Mouse (Mus musculus) heart, embryonic 14.5 days (tissue): ENCODE measurements around the gene Snx32. TPM values are rescaled to one million over a fixed set of nuclear protein-coding genes. Genes with fewer than 3 reads are reported as not detected.

ENCODE experiments used
- ATAC-seq: fragments of 200-750 bp; cut with Nextera tagmentation; 2 replicates; pipeline ENCODE4 v1.8.0; 2017; ENCODE audit warnings: low read depth, moderate TSS enrichment; ENCODE audit not compliant: insufficient number of reproducible peaks, insufficient read depth, low FRiP score
- H3K27ac ChIP-seq, 2 experiments: fragments of 200-500 bp in 1 of 2; fragments of 300-500 bp in 1 of 2; sonication (generic) in 1 of 2; replicated peaks in 1 of 2; 2 replicates each; pipeline ENCODE4 v1.5.1; 2012 to 2014; ENCODE audit warnings: low read depth in 2 of 2, low read length in 2 of 2, control low read depth in 1 of 2, mild to moderate bottlenecking in 1 of 2, mixed read lengths in 1 of 2; ENCODE audit not compliant: control insufficient read depth in 1 of 2, insufficient read depth in 1 of 2
- H3K27me3 ChIP-seq: fragments of 300-500 bp; sonication (generic); 2 replicates; pipeline ENCODE4 v1.6.1; 2014; ENCODE audit warnings: mild to moderate bottlenecking, low read length, control low read depth; ENCODE audit not compliant: control insufficient read depth, insufficient read depth
- H3K36me3 ChIP-seq: fragments of 300-500 bp; sonication (generic); 2 replicates; pipeline ENCODE4 v1.6.1; 2014; ENCODE audit warnings: mild to moderate bottlenecking, control low read depth, low read length, mixed read lengths; ENCODE audit not compliant: control insufficient read depth, insufficient read depth
- H3K4me1 ChIP-seq, 2 experiments: fragments of 200-500 bp in 1 of 2; fragments of 300-500 bp in 1 of 2; sonication (generic) in 1 of 2; 2 replicates each; pipeline ENCODE4 v1.6.1; 2012 to 2014; ENCODE audit warnings: low read length in 2 of 2, control low read depth in 1 of 2, mixed read lengths in 1 of 2; ENCODE audit not compliant: control insufficient read depth in 2 of 2, insufficient read depth in 2 of 2
- H3K4me2 ChIP-seq: fragments of 300-500 bp; sonication (generic); 2 replicates; pipeline ENCODE4 v1.6.1; 2014; ENCODE audit warnings: mild to moderate bottlenecking, low read length
- H3K4me3 ChIP-seq, 2 experiments: fragments of 200-500 bp in 1 of 2; fragments of 300-500 bp in 1 of 2; sonication (generic) in 1 of 2; 2 replicates each; pipeline ENCODE4 v1.5.1; 2012 to 2014; ENCODE audit warnings: low read length in 2 of 2, mild to moderate bottlenecking in 2 of 2, control low read depth in 1 of 2, low read depth in 1 of 2, moderate library complexity in 1 of 2; ENCODE audit not compliant: control insufficient read depth in 1 of 2, insufficient read depth in 1 of 2
- H3K9ac ChIP-seq: fragments of 300-500 bp; sonication (generic); 2 replicates; pipeline ENCODE4 v1.6.1; 2014; ENCODE audit warnings: mild to moderate bottlenecking, low read length
- H3K9me3 ChIP-seq: fragments of 300-500 bp; sonication (generic); 2 replicates; pipeline ENCODE4 v1.6.1; 2016; ENCODE audit warnings: low read length, control low read depth; ENCODE audit not compliant: control insufficient read depth
- WGBS: fragments of 180-500 bp; shearing (Covaris S2); extraction: QIAGEN DNeasy Blood & Tissue Kit; methylation state at CpG from one replicate; pipeline ENCODE4 v1.1.7; 2014; 5-methylcytosine and 5-hydroxymethylcytosine counted together
- polyA plus RNA-seq: library from polyadenylated mRNA; unstranded; fragments of >200 nt; fragmentation: Nextera tagmentation; extraction: Ambion mirVana; gene quantifications from 2 replicates; pipeline ENCODE4 v1.2.1, GENCODE M21; 2014

Snx32 gene
- polyA plus RNA-seq, 1 experiment from 2014 or later, result 17.9 TPM

DNA sequence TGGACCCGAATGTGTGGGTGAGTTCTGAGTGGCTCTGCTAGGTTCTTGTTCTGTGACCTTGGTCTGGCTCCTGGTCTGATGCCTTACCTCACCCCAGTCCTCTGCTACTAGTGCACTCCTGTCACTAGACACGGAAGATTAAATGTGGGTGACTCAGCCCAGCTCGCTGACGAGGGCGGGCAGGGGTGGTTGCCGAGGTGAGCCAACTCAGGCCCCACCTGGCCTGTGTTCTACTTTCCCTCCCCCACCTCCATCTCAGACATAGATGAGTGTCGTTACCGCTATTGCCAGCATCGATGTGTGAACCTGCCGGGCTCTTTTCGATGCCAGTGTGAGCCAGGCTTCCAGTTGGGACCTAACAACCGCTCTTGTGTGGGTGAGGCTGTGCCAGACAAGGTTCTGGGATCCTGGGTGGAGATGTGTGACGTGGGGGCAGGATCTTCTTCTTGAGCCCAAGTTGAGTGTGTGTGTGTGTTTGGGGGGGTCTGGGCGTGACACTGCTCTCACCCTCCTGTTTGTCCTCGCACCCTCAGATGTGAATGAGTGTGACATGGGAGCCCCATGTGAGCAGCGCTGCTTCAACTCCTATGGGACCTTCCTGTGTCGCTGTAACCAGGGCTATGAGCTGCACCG, 32.6 kb downstream of the Snx32 start:
- no peak for ATAC-seq

DNA sequence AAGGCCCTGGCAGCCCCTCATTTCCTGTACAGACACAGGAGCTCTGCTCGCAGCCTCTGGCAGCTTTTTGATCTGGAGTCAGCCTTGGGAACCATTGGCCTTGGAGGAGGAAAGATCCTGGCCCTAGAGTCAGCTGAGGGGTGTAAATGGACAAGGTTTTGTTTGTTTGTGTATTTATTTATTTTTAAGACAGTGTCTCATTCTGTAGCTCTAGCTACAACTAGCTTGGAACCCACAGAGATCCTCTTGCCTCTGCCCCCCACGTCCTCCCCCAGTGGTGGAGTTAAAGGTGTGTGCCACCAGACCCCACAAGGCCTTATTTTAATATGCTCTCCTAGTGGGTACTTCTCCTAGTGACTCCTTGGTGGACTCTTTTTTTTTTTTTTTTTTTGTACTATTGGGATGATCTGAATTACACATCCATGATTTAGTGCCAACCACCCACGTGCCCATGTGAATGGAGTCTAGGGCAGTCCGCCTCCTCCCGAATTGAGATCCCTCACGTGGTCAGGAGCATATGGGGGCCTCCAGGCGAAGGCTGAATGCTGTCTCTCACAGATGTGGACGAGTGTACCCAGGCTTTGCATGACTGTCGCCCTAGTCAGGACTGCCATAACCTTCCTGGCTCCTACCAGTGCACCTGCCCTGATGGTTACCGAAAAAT, 33.2 kb downstream of the Snx32 start:
- Histone ChIP-seq H3K27me3 (no peaks in the 10 kb centered on the region), H3K9ac (no peak overlapping the region), H3K4me1 (peaks cover 7 to 18% of the 10 kb centered on the region in 2 experiments; a peak in 3 of 4 replicates), H3K27ac (no peak overlapping the region), H3K9me3 (no peaks in the 10 kb centered on the region), H3K36me3 (peaks cover 53% of the 10 kb centered on the region), H3K4me2 (no peak overlapping the region), H3K4me3 (no peak overlapping the region)
- ATAC-seq, result no peak
- 85% methylated on average over 10 of the region's 10 CpGs for WGBS

More for the DNA sequence above, 32.6 kb downstream of the Snx32 start:
- no peak overlapping the region for H3K4me3 ChIP-seq
- no peaks in the 10 kb centered on the region for H3K9me3 ChIP-seq
- H3K4me2 ChIP-seq, result no peak overlapping the region
- H3K36me3 ChIP-seq, result peaks cover 59% of the 10 kb centered on the region
- WGBS, result 89% methylated on average over 18 of the region's 18 CpGs
- no peak overlapping the region for H3K9ac ChIP-seq
- no peak overlapping the region for H3K27ac ChIP-seq
- H3K4me1 ChIP-seq, result peaks cover 7 to 18% of the 10 kb centered on the region in 2 experiments; a peak in 3 of 4 replicates
- no peaks in the 10 kb centered on the region for H3K27me3 ChIP-seq

DNA sequence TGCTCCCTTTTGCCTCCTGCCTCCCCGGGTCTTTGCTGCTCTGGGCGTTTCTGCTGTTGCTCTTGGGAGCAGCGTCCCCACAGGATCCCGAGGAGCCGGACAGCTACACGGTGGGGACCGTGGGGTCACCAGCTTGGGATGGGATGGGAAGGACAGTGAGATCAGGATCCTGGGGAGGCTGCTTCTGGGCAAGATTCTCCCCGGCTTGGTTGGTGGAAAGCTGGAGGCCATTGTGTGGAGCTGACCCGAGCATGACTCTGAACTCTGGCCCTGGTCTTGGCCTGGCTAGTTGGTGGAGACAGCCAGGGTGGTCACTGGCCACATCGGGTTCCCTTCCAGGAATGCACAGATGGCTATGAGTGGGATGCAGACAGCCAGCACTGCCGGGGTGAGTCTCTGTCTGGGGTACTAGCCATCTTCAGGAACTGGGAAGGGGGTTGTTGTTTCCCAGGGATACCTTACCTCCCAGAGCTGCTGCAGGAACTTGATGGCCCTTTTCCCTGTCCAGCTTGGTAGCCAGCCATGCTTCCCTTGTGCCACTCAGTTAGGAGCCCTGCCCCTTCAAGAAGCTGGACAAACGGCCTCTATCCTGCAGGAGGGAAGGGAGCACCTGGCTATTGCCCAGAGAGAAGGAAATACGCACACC, 35.1 kb downstream of the Snx32 start:
- peak overlapping the region; percentile 85 for H3K9ac ChIP-seq
- peak; percentile 2; the same call in 1 of the 2 replicates for ATAC-seq
- H3K27ac ChIP-seq, result peak overlapping the region; percentile 67 to 83
- 20% methylated on average over 13 of the region's 13 CpGs for WGBS
- peaks cover 7 to 18% of the 10 kb centered on the region in 2 experiments; a peak in 3 of 4 replicates for H3K4me1 ChIP-seq
- peak overlapping the region; percentile 92 for H3K4me2 ChIP-seq
- H3K36me3 ChIP-seq, result peaks cover 34% of the 10 kb centered on the region
- no peaks in the 10 kb centered on the region for H3K9me3 ChIP-seq
- peak overlapping the region; percentile 68 to 69 for H3K4me3 ChIP-seq
- no peaks in the 10 kb centered on the region for H3K27me3 ChIP-seq

DNA sequence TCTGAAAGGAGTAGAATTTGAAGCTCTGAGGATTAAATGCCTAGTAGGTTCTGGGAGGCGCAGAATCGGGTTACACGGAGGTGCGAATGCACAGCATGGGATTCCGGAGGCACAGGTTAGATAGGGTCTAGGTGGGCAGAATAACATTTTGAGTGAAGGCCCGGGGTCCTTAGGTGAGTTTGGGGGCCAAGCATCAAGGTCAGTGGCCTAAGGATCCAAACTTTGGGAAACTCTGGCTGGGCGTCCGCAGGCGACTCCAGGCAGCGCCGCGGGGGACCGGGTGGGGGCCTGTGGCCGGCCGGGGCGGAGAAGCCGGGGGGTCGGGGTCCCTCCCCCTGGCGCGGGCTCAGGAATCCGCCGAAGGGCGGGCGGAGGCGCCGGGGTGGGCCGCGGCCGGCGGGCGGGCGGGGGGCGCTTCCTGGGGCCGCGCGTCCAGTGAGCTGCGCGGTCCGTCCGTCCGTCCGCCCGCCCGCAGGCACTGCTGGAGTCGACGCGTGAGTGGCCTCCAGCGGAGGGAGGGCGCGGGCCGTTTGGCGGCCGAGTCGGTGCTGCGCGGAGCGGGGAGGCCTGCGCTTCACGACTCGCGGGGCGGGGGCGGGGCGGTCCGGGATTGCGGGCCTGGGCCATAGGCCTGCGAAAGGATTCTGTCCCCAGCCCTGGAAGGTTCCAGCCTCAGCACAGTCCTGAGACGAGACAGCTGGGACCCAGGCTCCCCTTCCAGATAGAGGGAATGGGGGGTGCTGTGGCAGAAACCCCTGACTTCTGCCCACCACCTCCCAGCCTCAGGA, 35.9 kb downstream of the Snx32 start:
- 2% methylated on average over 52 of the region's 68 CpGs for WGBS
- H3K27me3 ChIP-seq, result no peaks in the 10 kb centered on the region

DNA sequence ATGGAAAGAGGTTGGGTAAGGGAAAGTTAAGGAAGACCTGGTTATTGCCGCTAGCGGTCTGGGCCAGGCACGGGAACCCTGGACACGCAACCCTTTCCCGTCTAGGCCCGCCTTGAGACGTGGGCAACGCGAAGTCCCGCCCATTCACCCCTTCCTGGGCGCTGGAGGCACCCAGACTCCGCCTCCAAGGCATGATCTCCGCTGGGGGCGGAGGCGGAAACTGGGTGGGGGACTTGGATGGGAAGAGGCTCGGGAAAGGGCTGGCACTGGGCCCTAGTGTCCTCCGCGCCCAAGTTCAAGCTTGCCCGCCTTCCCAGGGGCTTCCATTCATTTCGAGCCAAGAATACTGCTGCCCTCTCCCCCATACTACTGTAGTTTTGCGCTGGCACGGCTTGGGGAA, 36.6 kb downstream of the Snx32 start, which contains the start of gene Efemp2:
Efemp2 (plus strand) TSS at position 235 of the 400 bp plus-strand sequence.
- H3K4me1 ChIP-seq, result peaks cover 7 to 18% of the 10 kb centered on the region in 2 experiments; a peak in 3 of 4 replicates
- H3K4me2 ChIP-seq, result peak within 1 kb of the TSS; percentile 92
- under 1% methylated on average over 22 of the region's 22 CpGs for WGBS
- peak within 1 kb of the TSS; percentile 85 for H3K9ac ChIP-seq
- peak within 1 kb of the TSS; percentile 69 to 83 for H3K27ac ChIP-seq
- peak; percentile 41 for ATAC-seq
- no peaks in the 10 kb centered on the region for H3K27me3 ChIP-seq
- H3K36me3 ChIP-seq, result peaks cover 20% of the 10 kb centered on the region
- H3K4me3 ChIP-seq, result peak within 1 kb of the TSS; percentile 68 to 69
- no peaks in the 10 kb centered on the region for H3K9me3 ChIP-seq

More for the DNA sequence above, 35.9 kb downstream of the Snx32 start:
- H3K9ac ChIP-seq, result peak overlapping the region; percentile 85
- peak overlapping the region; percentile 69 to 83 for H3K27ac ChIP-seq
- peak; percentile 42 for ATAC-seq
- H3K9me3 ChIP-seq, result no peaks in the 10 kb centered on the region
- H3K4me1 ChIP-seq, result peaks cover 7 to 18% of the 10 kb centered on the region in 2 experiments; a peak in 3 of 4 replicates
- peak overlapping the region; percentile 92 for H3K4me2 ChIP-seq
- H3K36me3 ChIP-seq, result peaks cover 27% of the 10 kb centered on the region
- peak overlapping the region; percentile 68 to 69 for H3K4me3 ChIP-seq

DNA sequence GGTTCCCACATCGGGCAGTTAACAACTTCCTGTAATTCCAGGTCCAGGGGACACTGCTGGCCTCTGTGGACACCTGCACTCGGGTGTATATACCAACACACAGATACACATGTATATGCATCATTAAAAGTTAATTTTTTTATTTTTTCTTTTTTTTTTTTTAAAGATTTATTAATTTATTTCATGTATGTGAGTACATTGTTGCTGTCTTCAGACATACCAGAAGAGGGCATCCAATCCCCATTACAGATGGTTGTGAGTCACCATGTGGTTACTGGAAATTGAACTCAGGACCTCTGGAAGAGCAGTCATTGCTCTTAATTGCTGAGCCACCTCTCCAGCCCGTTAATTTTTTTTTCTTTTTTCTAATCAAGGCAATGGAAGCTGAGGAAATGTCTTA, 37.5 kb downstream of the Snx32 start:
- Histone ChIP-seq H3K4me2 (no peak overlapping the region), H3K9me3 (no peaks in the 10 kb centered on the region), H3K4me3 (no peak overlapping the region), H3K36me3 (peaks cover 15% of the 10 kb centered on the region), H3K27ac (no peak overlapping the region), H3K9ac (no peak overlapping the region), H3K4me1 (peaks cover 7 to 18% of the 10 kb centered on the region in 2 experiments; a peak in 3 of 4 replicates), H3K27me3 (no peaks in the 10 kb centered on the region)
- ATAC-seq, result no peak
- 84% methylated on average over 3 of the region's 3 CpGs for WGBS

DNA sequence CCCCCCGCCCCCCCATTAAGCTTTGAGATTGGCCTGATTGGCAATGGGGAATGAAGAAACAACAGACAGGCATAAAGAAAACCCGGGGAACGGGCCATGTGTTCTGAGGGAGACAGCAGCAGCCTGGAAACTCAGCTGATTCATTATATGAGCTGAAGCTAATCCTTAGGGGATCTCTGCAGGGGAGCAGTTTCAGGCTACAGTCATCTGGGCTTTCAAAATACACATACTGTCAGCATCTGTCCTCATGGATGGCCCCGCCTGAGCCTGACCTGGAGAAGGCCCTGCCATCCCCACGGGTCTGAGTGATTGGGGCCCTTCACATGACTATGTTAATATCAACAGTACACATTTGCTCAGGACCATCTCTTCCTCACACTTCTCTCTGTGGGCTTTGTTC, 38.5 kb downstream of the Snx32 start:
- 61% methylated on average over 5 of the region's 5 CpGs for WGBS
- H3K27ac ChIP-seq, result no peak overlapping the region
- ATAC-seq, result no peak
- H3K4me1 ChIP-seq, result peaks cover 7 to 18% of the 10 kb centered on the region in 2 experiments; a peak in 3 of 4 replicates
- H3K9ac ChIP-seq, result no peak overlapping the region
- no peak overlapping the region for H3K4me3 ChIP-seq
- H3K9me3 ChIP-seq, result no peaks in the 10 kb centered on the region
- H3K27me3 ChIP-seq, result no peaks in the 10 kb centered on the region
- H3K4me2 ChIP-seq, result no peak overlapping the region
- peaks cover 15% of the 10 kb centered on the region for H3K36me3 ChIP-seq
